Mouse (Mus musculus) frontal cortex, postnatal 14 days (tissue): ENCODE data around the gene Zfhx3.
A peak's percentile ranks its signal among the peaks of the same experiment; 100 is the strongest.

Source experiments
- DNase-seq, 2 experiments: peaks; one replicate each; pipeline ENCODE4 v3.0.0; 2022; ENCODE audit warnings: low spot score in 2 of 2

Gene Zfhx3

DNA sequence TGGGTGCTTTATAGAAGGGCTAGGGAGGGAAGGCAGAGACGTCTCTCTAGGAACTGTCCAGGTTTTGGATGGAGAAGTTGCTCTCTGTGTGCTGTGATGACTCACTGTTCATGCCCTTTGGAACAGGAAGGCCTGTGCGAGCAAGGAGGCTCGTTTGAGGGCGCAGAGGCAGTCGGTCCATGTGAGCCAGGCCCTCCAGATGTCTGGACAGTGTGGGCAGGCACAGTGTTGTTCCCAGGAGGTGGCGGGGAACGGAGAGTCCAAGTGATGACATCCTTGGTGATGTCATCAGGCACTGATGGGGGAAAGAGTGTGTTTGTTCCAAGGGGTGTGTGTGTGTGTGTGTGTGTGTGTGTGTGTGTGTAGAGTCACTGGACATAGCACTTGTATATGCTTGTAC is 800.8 kb downstream of the Zfhx3 start:
- no peak for DNase-seq

DNA sequence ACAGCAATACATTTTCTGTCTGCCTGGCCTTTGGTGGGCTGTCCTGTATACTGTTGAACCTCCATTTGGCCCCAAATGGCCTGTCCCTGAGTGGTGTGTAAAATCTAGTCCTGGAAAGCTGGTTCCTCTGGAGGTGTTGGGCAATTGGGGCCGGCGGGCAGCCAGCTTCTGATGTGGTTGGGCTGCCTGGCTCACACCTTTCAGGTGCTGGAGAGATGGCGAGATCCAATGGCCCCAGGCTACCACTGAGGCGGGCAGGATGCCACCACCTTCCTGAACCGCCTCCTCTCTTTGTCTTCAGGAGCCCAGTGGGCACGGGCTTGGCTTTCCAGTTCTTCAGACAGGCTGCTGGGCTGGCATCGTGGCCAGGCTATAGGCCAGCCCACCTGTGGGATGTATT is 803.1 kb downstream of the Zfhx3 start:
- no peak for DNase-seq

DNA sequence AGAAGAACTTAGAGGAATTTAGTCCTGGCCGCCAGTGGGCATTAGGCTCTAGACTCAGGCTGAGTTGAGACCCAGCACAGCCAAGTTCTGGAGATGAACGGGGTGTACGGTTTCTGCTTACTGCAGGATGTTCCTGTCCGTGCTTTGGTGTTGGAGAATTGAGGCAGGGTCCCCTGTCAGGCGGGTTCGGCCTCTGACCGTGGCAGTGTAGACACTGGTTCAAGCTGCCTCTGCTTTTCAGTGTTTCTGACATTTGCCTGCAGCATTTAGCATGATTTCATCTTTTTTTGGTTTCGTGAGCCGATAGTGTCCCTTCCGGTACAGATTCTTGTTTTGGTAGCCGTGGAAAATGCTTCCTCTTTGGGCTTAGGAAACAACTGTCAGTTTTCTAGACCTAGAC is 805.7 kb downstream of the Zfhx3 start:
- no peak for DNase-seq

DNA sequence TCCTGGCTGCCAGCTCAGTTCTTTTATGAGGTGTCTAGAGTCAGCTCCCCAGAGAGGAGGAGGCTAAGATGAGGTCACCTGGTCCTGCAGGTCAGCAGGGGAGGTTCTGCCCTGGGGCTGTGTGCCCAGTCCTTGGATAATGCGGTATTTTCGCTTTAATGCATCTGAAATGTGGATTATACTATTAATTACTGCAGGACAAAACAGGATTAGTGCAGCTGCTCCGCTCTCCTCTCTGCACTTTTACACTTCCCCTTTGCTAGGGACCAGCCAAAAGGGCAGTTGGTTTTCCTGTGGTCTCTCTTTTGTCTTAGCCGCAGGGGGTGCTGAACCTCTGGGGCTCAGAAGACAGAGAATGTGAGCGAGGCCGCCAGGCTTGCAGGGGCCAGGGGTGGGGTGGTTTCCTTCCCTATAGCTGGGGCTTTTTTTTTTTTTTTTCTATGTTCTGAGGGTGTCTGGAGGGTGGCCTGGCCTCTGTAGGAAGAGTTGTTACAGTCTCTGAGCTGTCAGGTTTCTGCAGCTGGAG is 806.5 kb downstream of the Zfhx3 start:
- no peak for DNase-seq

DNA sequence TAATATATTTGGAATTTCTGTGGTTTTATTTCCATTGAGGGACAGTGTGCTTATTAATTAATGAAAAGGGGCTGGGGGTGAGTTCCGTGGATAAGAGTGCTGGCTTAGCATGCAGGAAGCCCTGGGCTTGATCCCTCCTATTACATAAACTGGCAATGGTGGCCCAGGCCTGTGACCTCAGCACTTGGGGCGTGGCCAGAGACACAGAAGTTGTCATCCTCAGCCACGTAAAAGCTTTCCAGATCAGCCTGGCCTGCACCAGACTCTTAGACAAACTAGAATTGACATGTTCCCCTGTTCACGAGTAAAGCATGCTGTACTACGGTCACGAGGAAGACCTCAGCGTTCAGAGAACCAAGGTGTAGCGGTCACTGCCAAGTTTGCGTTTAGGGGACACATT is 808.4 kb downstream of the Zfhx3 start:
- DNase-seq = no peak

DNA sequence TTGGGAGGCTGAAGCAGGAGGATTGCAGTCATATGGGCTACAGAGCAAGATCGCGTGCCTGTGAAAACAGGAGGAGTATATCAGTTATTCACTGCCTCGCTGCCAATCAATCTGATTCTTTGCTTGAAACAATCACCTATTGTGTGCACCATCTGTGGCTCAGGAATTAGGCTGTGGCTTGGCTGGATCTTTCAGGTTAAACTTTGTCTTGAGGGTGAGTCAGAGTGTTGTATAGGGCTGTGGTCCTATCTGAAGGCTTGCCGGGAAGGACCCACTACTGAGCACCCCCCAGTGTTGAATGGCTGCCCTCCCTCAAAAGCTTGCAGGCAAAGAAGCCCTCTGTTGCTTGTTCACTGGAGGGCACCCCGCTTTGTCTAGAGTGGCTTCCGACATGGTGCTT is 812.1 kb downstream of the Zfhx3 start:
- no peak for DNase-seq

DNA sequence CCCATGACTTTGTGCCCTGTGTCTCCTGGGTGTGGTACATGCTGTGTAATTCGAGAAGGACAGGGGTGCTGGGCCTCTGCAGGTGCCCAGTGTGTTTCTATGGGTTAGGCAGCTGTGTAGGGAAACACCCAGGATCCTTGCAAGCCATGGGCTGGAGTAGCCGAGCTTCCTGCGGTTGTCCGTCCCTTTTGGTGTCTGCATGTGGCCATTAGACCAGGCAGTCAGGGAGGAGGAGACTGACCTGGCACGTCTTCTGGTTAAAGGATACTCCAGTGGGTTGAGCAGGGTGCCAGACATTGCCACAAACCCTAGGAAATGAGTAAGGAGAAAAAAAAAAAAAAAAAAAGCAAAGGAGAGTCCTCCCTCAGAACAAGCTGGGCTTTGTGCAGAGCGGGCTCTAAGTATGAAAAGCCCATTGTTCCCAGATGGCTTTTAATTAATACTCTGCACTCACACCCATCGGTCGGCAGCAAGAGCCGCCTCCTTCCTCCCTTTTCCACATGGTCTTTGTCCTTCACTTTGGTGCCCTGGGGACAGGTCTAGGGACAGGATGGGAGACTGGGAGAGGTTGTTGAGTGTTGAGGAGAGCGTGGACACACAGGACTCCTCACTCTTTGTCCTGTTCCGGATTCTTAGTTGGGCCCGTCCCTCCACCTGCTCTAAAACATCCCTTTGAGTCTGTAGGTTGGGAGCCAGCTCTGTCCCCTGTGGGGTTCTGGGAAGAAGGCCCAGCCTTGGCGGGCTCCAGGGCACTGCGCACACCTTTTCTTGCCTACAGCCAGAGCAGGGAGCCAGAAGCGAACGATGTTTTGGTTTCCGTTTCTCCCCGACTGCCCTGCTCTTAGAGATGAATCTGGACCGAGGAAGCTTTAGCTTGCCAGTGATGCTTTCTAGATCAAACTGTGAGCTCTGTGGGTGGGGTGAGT is 813.2 kb downstream of the Zfhx3 start:
- no peak for DNase-seq

DNA sequence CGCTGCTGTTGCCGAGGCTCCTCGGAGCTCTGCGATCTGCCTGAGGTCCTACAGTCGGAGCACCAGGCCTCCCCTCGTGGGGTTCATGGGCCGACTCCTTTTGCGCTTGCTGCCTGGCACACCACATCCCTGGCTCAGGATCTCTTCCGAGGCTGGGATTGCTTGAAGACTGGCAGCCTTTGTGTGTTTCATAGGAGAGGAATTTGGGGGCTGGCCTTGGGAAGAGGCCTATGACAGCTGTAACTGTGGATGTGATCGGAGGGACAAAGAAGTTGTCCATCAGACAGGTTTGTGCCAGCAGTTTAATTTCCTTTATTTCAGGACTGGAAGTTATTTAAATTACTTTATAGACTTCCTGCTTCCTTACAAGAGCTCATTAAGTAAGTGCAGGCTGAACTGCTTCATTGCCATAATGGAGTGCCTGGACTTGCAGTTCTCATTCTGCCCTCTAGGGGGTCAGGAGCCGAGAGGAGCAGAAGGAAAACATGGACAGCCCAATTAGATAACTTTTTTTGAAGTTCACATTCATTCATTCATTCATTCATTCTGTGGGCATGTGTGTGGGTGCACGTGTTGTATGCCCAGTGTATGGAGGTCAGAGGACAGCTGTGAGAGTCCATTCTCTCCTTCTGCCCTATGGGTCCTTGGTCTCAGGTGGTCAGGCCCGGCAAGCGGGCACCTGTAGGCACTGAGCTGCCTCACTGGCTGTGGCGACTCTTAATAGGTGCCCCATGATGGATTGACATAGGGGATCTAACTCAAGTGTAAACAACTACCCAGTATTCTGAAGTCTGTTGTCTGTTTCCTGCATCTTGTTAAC is 817.3 kb downstream of the Zfhx3 start:
- peak in 1 of 2 experiments; percentile 55 for DNase-seq

DNA sequence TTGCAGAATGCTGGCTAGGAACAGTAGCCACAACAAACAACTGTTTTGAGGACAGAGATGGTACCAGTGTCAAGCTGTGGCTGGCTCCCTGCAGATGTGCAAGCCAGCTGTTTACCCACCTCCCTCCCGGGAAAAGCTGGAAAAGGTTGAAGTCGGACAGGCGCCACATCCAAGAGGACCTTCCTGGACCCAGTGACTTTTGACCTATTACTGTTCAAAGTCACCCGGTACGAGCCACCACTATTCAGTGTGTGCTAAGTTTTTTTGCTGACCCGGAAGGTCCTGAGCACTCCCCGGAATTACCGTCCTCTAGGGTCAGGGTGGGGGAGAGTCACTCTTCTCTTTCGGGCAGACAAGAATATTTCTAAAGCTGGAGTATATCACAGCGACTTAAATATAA is 818.3 kb downstream of the Zfhx3 start:
- DNase-seq = no peak

DNA sequence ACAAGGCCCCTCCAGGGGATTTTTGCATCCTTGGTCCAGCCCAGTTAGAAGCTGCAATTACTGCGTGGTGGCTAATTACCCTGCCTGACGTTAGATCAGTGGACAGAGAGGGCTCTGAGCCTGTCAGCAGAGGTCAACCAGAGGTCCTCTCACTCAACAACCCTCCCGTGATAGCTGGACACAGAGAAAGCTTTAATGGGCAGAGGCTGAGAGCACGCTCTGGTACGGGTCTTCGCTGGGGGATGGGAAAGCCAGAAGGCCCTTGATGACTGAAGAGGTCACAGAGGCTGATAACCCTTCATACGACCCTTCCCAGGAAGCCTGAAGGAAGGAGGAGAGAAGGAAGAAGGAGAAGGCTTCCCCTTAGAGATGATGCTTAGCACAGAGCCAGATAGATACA is 820.1 kb downstream of the Zfhx3 start:
- DNase-seq = no peak

DNA sequence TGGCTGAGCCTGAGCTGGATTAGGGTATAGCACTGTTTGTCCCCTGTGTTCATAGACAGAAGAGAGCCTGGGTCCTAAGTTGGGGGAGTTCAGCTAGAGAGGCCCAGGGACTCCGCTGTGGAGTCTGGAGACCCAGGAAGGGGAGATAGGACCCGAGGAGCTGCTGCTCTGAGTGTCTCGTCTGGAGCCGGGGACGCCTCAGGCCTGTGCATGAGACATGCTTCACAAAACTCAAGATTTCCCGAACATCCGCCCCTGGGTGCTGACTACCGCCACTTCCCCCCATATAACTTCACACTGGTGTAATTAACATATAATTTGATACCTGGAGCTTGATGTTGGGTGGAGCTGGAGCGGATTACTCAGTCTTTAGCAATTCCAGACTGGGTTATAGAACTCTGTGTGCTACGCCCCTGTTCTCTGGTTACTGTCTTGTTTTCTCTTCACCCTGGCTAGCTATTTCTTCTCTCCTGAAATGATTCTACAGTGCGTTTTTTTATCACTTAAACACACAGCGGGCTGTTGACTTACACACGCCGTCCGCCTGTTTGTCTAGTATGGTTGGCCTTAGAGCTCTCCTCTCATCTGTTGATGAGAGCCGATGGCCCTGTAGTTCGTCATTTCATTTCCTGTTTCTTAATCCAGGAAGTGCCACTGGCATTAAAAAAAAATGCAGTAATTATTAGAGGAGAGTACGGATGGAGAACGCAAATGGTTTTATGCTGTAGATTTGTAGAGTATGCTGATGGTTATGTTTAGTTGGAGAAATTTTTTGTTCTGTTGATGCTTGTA is 822.2 kb downstream of the Zfhx3 start:
- no peak for DNase-seq

DNA sequence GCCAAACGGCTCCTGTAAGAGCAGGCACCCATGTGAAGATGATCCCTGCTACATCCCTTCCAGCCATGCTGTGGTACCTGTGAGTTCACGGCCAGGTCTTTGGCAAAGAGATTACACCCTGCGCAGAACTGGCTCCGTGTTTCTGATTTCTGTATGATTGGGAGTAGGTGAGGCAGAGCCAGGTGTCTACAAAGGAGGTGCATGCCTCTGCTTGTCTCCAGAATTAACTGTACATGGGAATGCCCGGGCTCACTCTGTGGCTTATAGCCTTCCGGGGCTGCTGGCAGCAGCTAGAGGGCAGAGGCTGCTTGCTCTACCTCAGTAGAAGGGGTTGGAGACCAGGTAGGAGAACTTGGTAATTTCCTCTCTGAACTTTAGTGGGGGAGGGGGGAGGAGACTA is 823.7 kb downstream of the Zfhx3 start:
- no peak for DNase-seq

DNA sequence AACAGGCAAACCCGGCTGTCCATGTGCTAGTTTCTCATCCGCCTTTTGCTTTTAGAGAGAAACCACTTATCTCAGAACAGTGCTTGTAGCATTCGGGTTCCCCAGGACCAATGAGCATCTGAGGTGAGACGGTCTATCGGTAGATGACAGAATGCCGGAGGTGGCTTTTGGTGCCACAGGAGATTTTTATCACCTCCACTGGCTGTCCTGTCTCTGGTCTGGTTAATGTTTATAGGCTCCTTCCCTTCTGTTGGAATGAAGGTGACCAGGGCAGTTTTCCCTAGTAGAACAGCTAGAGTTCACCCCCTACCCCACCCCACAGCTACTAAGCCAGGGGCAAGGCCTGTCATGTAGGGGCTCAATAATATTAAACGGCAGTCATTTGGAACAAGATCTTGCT is 825.6 kb downstream of the Zfhx3 start:
- DNase-seq = no peak

DNA sequence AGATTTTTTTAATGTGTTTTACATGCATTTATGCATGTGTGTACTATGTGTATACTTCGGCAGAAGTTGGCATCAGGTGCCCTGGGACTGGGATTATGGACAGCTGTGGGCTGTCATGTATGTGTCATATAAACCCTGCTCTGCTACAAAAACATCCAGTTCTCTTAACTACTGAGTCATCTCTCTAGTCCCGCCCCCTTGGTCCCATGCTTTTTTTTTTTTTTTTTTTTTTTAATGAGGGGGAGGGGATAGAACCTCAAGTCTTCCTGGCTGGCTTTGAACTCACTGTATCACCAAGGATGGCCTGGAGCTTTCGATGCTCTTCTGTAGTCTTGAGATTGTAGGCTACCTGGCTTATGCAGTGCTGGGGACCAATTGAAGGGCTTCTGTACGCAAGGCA is 827.9 kb downstream of the Zfhx3 start:
- DNase-seq = no peak

DNA sequence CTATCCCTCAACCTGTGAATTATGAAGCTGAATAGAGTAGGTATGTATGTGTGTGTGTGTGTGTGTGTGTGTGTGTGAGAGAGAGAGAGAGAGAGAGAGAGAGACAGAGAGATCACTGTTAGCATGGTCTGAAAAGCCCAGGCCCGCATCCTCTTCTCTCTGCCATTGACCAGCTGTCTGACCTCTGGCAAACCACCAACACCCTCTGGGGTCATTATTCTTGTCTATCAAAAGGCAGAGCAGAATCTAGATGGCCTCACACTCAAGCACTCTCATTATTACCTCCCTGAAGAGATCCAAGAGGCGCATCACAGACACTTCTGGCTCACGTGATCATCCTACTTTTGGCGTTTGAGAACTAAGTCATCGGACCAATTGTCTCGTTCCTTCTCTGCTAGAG is 831.0 kb downstream of the Zfhx3 start:
- DNase-seq = no peak

DNA sequence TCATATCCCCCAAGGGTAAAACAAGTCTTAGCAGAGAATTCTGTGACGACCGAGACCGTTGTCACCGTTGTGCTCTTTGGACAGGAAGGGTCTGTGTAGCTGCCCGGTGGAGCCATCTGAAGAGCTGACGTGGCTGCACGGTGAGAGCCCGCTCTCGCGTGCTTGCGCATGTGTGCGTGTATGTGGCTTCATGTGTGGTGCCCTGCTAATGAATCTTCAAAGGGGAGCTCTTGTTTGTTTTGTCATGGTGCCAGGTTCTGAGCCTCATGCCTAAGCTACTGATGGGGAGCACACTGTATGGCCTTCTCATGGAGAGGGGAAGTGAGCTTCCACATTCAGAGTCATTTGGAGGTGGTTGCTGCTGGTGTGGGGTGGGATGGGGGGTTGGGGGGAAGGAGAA is 835.6 kb downstream of the Zfhx3 start:
- DNase-seq = no peak

DNA sequence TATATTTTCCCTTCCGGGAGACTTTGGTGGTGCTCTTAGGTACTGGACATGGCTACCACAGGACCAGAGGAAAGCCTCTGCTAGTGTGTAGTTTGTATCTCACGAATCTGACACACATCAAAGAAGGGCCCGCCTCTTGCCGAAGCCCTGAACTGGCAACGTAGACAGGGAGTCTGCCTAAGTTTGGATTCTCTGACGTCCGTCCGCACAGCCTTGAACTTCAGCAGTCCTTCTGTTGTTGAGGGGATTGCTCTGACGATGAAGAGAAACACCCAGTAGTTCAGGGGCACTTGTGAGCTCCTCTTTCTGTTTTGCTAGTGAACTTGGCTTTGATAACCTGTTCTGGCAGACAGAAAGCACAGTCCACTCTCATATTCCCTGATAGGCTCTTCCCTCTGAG is 836.1 kb downstream of the Zfhx3 start:
- no peak for DNase-seq

DNA sequence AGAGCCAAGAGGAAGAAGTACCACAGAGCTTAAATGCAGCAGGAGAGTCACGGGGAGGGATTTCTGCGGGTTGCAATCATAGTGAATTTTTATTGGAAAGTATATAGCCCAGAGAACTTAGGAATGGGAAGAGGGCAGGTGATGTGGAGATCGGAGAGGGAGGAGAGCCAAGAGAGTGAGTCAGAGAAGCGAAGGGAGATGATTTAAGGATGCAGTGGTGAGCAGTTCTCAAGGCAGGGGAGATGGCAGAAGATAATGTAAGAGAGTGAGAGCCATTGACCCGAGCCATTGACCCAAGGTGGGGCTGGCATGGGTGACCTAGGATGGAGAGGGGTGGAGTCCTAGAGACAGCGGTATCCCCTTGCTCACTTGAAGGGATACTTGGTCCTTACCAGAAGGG is 838.3 kb downstream of the Zfhx3 start:
- no peak for DNase-seq

DNA sequence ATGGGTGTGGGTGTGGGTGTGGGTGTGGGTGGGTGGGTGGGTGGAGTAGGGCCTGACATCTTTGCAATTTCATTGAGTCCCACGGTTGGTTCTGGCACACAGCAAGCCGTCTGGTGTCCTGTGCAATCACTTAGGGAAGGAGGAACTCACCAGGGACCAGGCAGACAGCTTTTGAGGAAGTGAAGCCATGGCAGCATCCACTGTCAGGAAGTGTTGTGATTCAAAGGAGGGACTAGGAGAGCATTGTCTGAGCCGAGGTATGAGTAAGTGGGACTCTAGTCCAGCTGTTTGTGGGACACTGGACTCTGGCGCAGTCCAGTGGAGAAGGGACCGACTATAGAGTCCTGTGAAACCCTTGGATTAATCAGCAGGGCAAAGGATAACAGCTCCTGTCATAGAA is 838.7 kb downstream of the Zfhx3 start:
- DNase-seq = no peak

DNA sequence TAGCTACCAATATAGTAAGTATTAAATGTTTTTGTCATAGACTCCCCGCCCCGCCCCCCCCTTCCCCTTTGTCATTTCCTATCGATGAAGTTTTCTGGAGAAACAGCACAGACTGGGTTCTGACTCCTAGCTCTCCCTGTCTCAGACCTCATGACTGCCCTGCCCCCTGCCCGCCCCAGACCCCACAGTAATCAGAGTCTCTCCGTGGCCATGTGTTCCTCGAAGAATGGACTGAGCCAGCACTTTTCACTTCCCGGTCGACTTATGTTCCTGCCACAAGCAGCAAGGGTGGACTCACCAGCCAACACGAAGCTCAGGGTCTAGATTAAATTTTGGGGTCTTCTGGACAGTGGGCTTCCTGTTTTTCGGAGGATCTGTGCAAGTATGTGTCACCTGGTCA is 840.7 kb downstream of the Zfhx3 start:
- DNase-seq = no peak

DNA sequence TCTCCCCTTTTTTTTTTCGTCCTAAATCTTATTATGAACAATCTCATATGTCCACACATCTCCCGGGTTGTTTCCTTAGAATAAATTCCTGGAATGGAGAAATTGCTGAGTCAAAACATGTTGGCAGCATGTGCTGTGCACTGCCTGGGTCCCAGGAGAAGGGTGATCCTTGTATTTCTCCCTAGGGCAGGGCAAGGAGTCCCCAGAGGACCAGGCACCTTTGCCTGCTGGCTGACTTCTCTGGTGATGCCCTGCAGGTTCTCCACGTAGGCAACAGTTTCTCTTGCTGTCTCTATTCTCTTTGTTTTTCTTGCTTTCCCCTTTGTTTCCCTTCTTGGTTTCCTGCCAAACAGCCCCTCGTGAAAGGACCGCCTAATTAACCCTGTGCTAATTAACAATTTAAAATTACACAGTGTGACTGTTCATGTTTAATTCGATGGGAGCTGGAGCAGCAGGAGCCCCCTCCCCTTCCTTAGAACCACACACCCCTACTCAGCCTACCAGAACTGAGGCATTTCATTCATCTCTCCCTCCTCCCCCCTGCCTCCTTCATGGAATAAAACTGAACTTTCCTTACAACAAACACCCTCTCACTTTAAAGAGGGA is 845.8 kb downstream of the Zfhx3 start:
- DNase-seq = no peak

DNA sequence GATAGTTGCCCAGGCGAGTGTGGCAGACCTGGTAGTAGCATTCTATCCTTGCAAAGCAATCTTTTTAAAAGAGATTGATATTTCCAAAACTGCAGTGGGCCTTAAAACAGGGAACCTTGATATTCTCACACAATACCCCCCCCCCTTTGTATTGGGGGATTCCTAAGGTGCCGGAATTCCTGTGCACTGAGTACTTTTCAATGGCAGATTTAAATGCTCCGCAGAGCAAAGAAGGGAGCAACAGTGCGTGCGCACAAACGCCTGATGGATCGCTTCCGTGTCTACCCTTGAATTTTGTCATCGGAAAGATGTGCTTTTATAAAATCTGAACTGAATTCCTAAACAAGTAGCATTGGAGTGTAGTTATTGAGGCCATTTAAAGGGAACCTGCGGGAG is 846.3 kb downstream of the Zfhx3 start:
- DNase-seq = no peak
